Mouse (Mus musculus) hindbrain, embryonic 14.5 days (tissue): Measurements from ENCODE around the gene Il4ra. TPM values are rescaled to one million over a fixed set of nuclear protein-coding genes. Genes with fewer than 3 reads are reported as not detected.

Source experiments
- ATAC-seq: fragments of 200-750 bp; cut with Nextera tagmentation; 2 replicates; pipeline ENCODE4 v1.8.0; 2017; ENCODE audit warnings: moderate number of reproducible peaks, mild to moderate bottlenecking, moderate TSS enrichment, moderate library complexity; ENCODE audit not compliant: low FRiP score
- DNase-seq: peaks from one replicate; pipeline ENCODE4 v3.0.0-alpha.2; 2015; ENCODE audit warnings: low spot score
- H3K27ac ChIP-seq: fragments of 300-500 bp; sonication (generic); 2 replicates; pipeline ENCODE4 v1.5.1; 2014; ENCODE audit warnings: mild to moderate bottlenecking, moderate library complexity
- H3K27me3 ChIP-seq: fragments of 300-500 bp; sonication (generic); 2 replicates; pipeline ENCODE4 v1.6.1; 2014; ENCODE audit warnings: mild to moderate bottlenecking, low read length, mixed read lengths; ENCODE audit not compliant: control insufficient read depth, insufficient read depth
- H3K36me3 ChIP-seq: fragments of 300-500 bp; sonication (generic); replicated peaks from 2 replicates; pipeline ENCODE4 v1.6.1; 2014; ENCODE audit not compliant: control insufficient read depth, insufficient read depth
- H3K4me1 ChIP-seq: fragments of 300-500 bp; sonication (generic); replicated peaks from 2 replicates; pipeline ENCODE4 v1.6.1; 2014; ENCODE audit warnings: antibody characterized with exemption, low read length, mixed read lengths; ENCODE audit not compliant: control insufficient read depth, insufficient read depth
- H3K4me2 ChIP-seq: fragments of 300-500 bp; sonication (generic); replicated peaks from 2 replicates; pipeline ENCODE4 v1.6.1; 2014; ENCODE audit warnings: mild to moderate bottlenecking, moderate library complexity
- H3K4me3 ChIP-seq: fragments of 300-500 bp; sonication (generic); replicated peaks from 2 replicates; pipeline ENCODE4 v1.5.1; 2014; ENCODE audit warnings: mild to moderate bottlenecking, low read length
- H3K9ac ChIP-seq: fragments of 300-500 bp; sonication (generic); 2 replicates; pipeline ENCODE4 v1.6.1; 2014
- H3K9me3 ChIP-seq: fragments of 300-500 bp; sonication (generic); 2 replicates; pipeline ENCODE4 v1.6.1; 2016; ENCODE audit warnings: low read length; ENCODE audit not compliant: control insufficient read depth
- WGBS: fragments of 180-500 bp; shearing (Covaris S2); extraction: QIAGEN DNeasy Blood & Tissue Kit; methylation state at CpG from one replicate; pipeline ENCODE4 v1.1.7; 2014; 5-methylcytosine and 5-hydroxymethylcytosine counted together
- polyA plus RNA-seq: library from polyadenylated mRNA; unstranded; fragments of >200 nt; fragmentation: Nextera tagmentation; extraction: Ambion mirVana; gene quantifications from 2 replicates; pipeline ENCODE4 v1.2.1, GENCODE M21; 2014

Gene Il4ra
- polyA plus RNA-seq, 1 experiment from 2014 or later: 3.9 TPM

GRCm38 (mm10) chr7:125556096-125556495 lies 4.2 kb downstream of the Il4ra start:
- no peak overlapping the region for H3K9ac ChIP-seq
- 84% methylated on average over 4 of the region's 4 CpGs for WGBS
- H3K27me3 ChIP-seq: no peaks in the 10 kb centered on the region
- no peak overlapping the region for H3K4me2 ChIP-seq
- no peak overlapping the region for H3K4me3 ChIP-seq
- H3K36me3 ChIP-seq: no peaks in the 10 kb centered on the region
- no peak for ATAC-seq
- no peak for DNase-seq
- H3K4me1 ChIP-seq: no peaks in the 10 kb centered on the region; the same call in 1 of the 2 replicates
- H3K27ac ChIP-seq: no peak overlapping the region
- H3K9me3 ChIP-seq: no peaks in the 10 kb centered on the region

- Histone ChIP-seq H3K4me3 (no peak overlapping the region), H3K9me3 (no peaks in the 10 kb centered on the region), H3K36me3 (no peaks in the 10 kb centered on the region), H3K9ac (no peak overlapping the region), H3K4me2 (no peak overlapping the region), H3K27me3 (no peaks in the 10 kb centered on the region), H3K4me1 (no peaks in the 10 kb centered on the region), H3K27ac (no peak overlapping the region)
- ATAC-seq: no peak
- 53% methylated on average over 8 of the region's 8 CpGs for WGBS
- no peak for DNase-seq
Measured at GRCm38 (mm10) chr7:125556865-125557264, 4.9 kb downstream of the Il4ra start.

DNA sequence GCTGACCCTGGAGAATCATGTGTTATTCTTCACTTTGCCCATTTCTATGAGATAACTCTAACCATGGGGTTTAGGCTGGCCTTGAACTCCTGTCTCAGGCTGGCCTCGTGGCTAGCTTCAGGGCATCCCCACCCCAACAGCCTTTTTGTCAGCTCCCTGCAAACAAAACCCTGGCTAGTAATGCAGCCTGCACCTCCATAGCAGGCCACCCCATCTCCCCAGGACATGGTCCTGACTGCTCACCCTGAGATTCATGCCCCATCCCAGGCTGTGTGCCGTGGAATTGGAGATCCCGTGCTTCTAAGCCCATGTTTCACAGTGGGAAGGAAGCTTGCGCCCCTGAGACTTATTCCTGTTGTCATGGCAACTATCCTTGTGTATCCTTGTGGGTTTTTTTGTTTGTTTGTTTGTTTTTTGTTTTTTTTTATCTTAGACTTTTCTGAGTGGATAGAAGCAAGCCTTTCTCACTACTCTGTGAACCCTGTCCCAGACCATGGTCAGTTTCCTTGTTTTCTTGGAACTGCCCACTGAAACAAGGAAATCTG lies 6.6 kb downstream of the Il4ra start:
- 47% methylated on average over 4 of the region's 4 CpGs for WGBS
- H3K4me2 ChIP-seq: no peak overlapping the region
- no peak overlapping the region for H3K4me3 ChIP-seq

DNA sequence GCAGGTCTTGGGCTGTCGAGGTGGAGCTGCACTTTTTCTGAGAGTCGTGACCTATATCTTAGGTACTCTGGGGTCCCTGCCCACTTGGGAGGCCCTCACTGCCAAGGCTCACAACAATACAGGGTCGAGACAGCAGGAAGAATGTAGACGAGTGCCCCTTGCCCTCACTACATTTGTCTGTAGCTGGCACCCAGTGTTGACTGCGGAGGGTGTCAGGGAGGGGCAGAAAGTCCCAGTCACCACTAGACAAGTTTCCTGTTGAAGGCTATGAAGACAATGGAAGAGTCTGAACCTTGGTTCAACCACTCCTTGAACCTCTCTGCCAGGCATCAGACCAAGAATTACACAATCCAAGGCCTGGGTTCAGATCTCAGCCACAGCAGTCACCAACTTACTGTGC lies 7.1 kb downstream of the Il4ra start:
- ATAC-seq (no peak), DNase-seq (no peak)
- H3K27me3 ChIP-seq: no peaks in the 10 kb centered on the region
- no peaks in the 10 kb centered on the region for H3K36me3 ChIP-seq
- H3K27ac ChIP-seq: no peak overlapping the region
- H3K4me2 ChIP-seq: no peak overlapping the region
- no peaks in the 10 kb centered on the region for H3K4me1 ChIP-seq
- H3K9ac ChIP-seq: no peak overlapping the region
- WGBS: 45% methylated on average over 5 of the region's 5 CpGs
- H3K4me3 ChIP-seq: no peak overlapping the region
- no peaks in the 10 kb centered on the region for H3K9me3 ChIP-seq

More for the DNA sequence above, 6.6 kb downstream of the Il4ra start:
- Histone ChIP-seq H3K36me3 (no peaks in the 10 kb centered on the region), H3K9ac (no peak overlapping the region), H3K9me3 (no peaks in the 10 kb centered on the region), H3K27me3 (no peaks in the 10 kb centered on the region), H3K4me1 (no peaks in the 10 kb centered on the region), H3K27ac (no peak overlapping the region)
- ATAC-seq (no peak), DNase-seq (peak; percentile 43)

- Histone ChIP-seq H3K9ac (no peak overlapping the region), H3K4me3 (no peak overlapping the region), H3K36me3 (no peaks in the 10 kb centered on the region), H3K27ac (no peak overlapping the region), H3K4me1 (no peaks in the 10 kb centered on the region), H3K27me3 (no peaks in the 10 kb centered on the region), H3K9me3 (no peaks in the 10 kb centered on the region), H3K4me2 (no peak overlapping the region)
- DNase-seq (no peak), ATAC-seq (no peak)
- 89% methylated on average over 10 of the region's 10 CpGs for WGBS
Measured at GRCm38 (mm10) chr7:125559537-125559936, 7.6 kb downstream of the Il4ra start.

- no peak overlapping the region for H3K4me3 ChIP-seq
- DNase-seq (no peak), ATAC-seq (no peak)
- no peak overlapping the region for H3K27ac ChIP-seq
- no peaks in the 10 kb centered on the region for H3K27me3 ChIP-seq
- no peaks in the 10 kb centered on the region for H3K4me1 ChIP-seq
- H3K36me3 ChIP-seq: no peaks in the 10 kb centered on the region
- H3K9ac ChIP-seq: no peak overlapping the region
- no peaks in the 10 kb centered on the region for H3K9me3 ChIP-seq
- 85% methylated on average over 7 of the region's 7 CpGs for WGBS
- H3K4me2 ChIP-seq: no peak overlapping the region
Measured at GRCm38 (mm10) chr7:125560146-125560785, 8.3 kb downstream of the Il4ra start.

DNA sequence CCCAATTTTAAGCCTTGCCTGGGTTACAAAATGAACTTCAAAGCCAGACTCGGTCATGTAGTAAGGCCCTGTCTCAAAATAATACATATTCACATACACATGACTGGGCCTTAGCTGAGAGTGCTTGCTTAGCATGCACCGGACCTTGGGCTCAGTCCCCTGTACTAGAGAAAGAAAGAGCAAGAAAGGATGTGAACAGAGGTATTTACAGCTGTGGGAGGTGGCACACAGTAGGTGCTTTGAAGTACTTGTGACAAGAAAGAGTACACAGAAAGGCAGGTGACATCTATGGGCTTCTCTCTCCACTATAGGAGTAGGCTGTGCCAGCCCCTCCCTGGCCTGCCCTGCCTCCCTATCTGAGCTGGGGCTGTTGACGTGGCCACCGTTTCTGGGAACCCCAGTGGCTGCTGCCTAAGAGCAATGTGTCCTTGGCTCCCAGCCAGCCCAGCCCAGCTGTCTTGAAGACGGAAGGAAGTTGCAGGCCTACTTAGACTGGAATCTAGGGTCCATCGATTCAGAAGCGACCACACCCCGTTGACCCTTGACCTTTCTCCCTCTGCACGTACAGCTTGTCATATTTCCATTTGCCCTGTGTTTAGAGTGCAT lies 9.3 kb downstream of the Il4ra start:
- Histone ChIP-seq H3K9me3 (no peaks in the 10 kb centered on the region), H3K9ac (no peak overlapping the region), H3K36me3 (no peaks in the 10 kb centered on the region), H3K4me2 (no peak overlapping the region), H3K4me3 (no peak overlapping the region), H3K4me1 (no peaks in the 10 kb centered on the region), H3K27me3 (no peaks in the 10 kb centered on the region), H3K27ac (no peak overlapping the region)
- 59% methylated on average over 9 of the region's 9 CpGs for WGBS
- ATAC-seq (no peak), DNase-seq (no peak)

GRCm38 (mm10) chr7:125562413-125562812 lies 10.5 kb downstream of the Il4ra start:
- Histone ChIP-seq H3K9me3 (no peaks in the 10 kb centered on the region), H3K4me1 (no peaks in the 10 kb centered on the region), H3K36me3 (no peaks in the 10 kb centered on the region), H3K9ac (no peak overlapping the region), H3K4me2 (no peak overlapping the region), H3K27ac (no peak overlapping the region), H3K4me3 (no peak overlapping the region), H3K27me3 (no peaks in the 10 kb centered on the region)
- no peak for DNase-seq
- ATAC-seq: no peak
- 80% methylated on average over 4 of the region's 4 CpGs for WGBS

DNA sequence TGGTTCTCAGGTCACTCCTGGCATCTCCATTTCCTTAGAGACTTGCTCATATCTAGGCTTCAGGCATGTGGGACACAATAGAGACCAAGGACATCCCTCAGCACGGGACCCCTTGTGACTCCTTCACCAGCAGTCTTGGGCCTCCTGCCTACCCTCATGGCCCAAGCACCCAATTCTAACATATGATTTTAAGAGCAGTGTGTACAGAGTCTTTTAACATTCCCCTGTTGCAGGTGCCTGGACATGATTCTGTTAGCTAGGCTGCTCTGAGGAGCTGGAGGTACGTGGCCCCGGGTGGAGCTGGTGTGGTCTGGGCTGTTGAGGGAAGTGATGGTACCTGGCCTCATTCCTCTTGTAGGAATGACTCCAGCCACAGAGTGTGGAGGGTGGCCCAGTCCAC lies 11.2 kb downstream of the Il4ra start:
- no peak for DNase-seq
- Histone ChIP-seq H3K36me3 (no peaks in the 10 kb centered on the region), H3K27ac (no peak overlapping the region), H3K9ac (no peak overlapping the region), H3K4me1 (no peaks in the 10 kb centered on the region), H3K4me3 (no peak overlapping the region), H3K4me2 (no peak overlapping the region), H3K9me3 (no peaks in the 10 kb centered on the region), H3K27me3 (no peaks in the 10 kb centered on the region)
- no peak for ATAC-seq
- 85% methylated on average over 3 of the region's 3 CpGs for WGBS
